Mouse (Mus musculus) spleen, adult 12 weeks (tissue): ENCODE results near the gene Sash1.

Experiments used
- DNase-seq: peaks from one replicate; pipeline ENCODE4 v3.0.0; 2022; ENCODE audit warnings: low spot score

Sash1 gene

DNA sequence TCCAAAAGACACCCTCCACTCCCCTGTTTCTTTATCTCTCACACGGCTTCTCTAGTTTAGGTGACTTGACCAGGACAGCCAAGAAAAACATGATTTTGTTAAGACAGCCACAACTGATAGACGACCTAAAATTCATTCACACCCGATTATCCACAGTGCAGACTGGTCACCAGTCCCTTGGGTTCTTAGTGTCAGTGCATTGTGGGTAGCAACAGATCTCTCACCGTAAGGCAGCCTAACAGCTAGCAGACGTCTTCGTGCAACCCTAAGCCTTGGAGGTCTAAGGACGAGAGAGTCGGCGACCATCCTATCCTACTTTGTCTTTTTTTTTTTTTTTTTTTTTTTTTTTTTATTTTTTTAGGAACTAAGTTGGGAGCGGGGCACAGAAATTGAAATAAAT, 34.2 kb downstream of the Sash1 start:
- DNase-seq, result no peak

DNA sequence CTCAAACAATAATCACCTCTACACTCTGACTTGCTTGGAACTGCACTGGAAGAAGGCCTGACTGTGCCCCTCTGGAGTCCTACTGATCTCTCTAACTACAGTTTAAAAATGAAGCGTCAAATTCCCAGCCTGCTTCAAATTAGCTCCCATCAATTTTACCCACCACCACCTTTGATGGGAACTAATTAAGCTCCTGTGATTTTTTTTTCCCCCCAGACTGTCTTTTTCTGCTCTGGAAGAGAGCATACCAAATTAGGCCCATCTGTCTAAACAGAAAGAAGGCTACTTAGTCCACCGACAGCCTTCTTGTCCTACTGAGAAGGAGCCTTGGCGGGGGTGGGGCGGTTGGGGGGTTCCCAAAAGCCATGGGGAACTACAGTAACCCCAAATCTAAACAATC, 37.9 kb downstream of the Sash1 start:
- no peak for DNase-seq

DNA sequence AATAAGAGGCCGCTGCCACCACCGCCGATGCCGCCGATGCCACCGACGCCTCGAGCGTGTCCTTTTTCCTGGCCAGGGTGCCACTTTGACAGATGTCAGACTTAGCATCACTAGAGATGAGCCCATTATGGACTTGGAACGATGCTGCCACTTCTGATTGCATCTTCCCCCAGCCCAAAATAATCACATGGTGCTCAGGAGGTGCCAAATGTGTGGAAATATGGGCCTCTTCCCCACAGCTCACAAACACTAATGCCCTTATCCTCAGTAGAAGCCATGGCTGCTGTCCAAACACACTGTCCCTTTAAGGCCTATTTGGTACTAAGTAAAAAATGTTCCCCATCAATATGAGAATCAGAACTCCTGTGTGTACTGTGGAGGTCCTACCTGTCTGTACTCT, 39.6 kb downstream of the Sash1 start:
- DNase-seq, result no peak

- DNase-seq, result no peak
Measured at GRCm38 (mm10) chr10:8845230-8845770, 40.6 kb downstream of the Sash1 start.

GRCm38 (mm10) chr10:8839956-8840355, 45.9 kb downstream of the Sash1 start:
- DNase-seq, result no peak

DNA sequence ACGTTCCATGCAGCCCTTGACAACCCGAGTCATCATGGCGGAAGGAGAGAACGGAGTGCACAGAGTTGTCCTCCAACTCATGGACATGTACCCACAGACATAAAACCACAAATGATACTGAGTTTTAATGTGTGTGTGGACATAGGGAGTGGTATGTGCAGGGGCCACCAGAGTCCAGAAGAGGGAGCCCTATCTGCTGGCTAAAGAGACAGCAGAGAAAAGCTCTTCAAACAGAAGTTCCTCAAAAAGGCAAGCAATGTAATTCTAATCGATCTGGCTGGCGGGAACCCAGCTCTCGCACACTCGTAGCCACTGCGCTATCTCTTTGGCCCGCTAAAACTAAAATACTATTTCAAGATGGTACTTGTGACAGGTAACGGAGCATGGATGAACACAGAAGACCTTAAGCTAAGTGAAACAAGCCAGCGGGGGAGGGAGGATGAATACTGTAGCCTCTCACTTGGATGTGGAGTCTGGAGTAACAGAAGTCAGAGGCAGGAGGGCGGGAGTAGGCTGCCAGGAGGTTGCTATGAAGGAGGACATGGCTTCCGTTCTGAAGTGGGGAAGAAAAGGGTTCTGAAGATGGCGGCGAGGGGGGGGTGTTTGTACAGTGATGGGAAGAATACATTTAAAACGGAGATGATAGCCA, 51.9 kb downstream of the Sash1 start:
- DNase-seq, result no peak

GRCm38 (mm10) chr10:8826303-8826702, 59.6 kb downstream of the Sash1 start:
- DNase-seq, result no peak

GRCm38 (mm10) chr10:8825874-8826273, 60.0 kb downstream of the Sash1 start:
- DNase-seq, result no peak

GRCm38 (mm10) chr10:8818066-8818465, 67.8 kb downstream of the Sash1 start:
- DNase-seq, result no peak

DNA sequence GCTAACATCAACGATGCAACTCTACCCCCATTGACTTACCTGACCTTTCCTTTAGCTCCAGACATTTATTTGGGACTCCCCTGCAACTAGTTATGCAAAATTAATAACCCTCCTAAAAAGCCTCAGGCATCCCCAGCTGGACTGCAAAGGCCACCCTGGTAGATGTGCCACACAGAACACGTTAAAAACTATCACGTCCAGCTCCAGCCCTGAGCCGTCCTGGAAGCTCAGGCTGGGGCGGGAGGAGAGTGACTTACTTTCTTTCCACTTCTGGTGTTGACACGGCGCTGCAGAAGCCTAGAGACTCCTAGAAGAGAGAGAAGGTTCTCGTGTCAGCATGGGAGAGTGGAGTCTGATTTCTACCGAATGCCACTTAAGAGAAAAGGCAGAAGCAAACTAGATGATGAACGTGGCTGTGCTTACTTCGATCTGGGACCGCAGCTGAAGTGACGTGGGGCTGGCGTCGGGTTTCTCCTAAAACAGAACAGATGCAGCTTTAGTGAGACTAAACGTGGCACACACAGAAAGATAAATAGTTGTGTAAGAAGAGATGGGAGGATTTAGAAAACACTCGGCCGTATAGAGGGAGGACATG, 71.8 kb downstream of the Sash1 start:
- DNase-seq, result no peak

DNA sequence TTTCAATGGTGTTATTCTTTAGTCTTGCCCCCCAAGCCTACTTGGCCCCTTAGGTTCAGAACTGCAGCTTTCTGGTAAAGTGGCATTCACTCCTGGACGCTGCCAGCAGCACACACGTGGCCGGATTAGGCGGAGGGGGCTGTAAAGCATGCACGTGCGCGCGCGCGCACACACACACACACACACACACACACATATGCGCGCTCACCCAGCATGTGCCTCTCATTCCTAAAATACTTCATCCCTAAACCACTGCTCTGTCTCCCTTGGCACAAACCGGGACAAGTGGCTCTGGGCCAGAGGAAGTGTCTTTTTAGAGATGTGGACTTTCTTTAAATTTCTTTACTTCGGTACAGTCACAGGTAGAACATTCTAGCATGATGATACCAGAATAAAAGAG, 72.6 kb downstream of the Sash1 start:
- no peak for DNase-seq

DNA sequence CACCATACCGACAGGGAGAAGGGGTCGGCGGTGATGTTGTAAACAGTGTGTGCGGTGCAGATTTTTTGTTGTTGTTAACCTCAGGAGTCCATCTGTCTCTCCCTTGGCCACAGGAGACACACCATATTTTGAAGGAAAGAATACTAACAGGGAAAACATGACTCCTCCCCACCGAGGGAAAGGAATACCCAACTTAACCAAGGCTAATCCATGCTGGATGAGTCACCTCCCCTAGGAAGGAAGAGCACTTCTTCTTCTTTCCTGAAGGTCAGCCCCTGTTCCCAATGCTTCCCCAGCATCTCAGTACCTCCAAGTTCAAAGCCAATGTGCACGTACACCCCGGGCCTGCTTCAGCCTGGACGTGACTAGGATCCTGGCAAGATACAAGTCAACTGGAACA, 73.1 kb downstream of the Sash1 start:
- DNase-seq, result no peak

DNA sequence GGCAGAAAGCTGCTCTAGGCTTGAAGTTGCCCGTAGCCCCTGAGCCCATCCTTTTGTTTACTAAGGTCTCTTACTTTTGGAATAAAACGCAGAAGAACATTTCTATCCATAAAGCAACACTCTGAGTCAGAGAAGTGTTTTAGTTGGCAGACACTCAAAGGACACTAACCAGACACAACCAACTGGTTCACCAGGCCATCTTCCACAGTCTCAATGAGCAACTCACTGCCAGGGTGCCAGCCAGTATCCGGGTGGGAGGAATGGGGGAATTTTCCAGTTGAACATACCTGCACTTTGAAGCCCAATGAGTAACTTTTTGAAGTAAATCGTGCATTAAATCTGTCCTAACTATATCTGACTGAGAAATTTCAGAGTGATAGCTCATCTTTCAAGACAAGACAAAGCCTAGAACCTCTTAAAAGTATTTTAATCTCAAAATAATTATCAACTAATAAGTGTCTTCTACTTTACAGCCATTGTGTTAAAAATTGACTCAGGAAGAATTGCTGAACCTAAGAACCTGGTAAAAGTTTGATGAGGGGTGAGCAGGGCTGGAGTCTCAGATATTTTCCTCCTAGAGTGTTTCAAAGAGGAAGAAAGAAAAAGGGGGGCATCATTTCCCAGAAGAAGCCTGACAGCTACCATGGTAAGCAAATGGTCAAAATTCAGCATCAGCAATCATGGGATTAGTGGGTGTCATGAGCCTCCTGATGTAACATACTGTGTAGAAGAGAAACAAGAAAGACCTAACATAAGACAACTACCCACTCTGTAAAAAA, 74.4 kb downstream of the Sash1 start:
- DNase-seq, result no peak

- DNase-seq, result no peak
Measured at GRCm38 (mm10) chr10:8810496-8810895, 75.4 kb downstream of the Sash1 start.

DNA sequence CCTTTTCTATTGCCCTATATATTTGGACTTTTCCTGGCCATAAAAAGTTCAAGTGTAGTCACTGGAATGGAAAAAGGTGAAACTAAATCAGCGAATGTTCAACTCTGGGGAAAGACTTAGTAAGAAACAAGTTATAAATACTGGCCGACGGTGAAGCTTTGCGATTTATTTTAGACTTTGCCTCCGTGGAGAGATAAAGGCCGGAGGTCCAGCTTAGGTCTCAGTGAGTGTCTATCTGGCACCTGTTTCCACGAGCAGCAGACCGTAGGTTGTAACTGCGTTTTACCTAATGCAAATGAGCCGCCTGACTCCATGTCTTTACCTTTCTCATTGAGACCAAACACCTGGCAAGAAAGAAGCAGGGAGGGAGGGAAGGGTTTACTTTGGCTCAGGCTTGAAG, 77.5 kb downstream of the Sash1 start:
- DNase-seq, result no peak

DNA sequence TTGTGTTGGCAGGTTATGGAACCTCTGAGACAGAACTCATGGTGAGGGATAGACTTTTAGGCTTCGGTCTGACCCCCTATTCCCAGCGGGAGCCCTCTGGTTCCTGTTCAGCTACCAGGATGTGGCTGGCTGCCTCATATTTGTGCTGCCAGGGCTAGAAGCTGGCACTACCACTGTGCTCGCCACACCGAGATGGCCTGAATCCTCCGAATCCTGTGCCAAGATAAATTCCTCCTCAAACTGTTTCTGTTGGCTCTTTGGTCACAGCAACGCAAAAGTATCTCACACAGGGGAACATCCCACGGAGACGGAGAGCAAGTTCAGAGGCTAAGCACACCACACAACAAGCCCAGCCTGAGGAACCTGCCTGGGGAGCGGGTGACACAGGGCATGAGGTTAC, 78.3 kb downstream of the Sash1 start:
- no peak for DNase-seq

DNA sequence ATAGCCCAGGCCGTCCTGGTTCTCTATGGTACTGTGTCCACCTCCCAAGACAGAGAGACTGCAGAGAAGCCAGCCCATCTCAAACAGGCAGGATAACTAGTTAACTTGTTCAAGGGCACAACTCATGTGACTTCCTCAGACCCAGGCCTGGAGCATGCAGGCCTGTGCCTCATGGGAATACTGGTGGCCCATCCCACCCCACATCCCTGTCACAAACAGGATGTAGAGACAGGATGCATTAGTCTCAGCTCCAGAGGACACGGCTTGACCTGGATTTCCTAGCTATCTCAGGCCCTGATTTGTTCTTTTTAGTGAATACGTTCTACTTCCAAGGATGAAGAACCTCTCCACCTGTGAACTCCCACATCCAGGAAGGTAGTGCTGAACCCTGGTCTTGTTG, 80.5 kb downstream of the Sash1 start:
- no peak for DNase-seq

GRCm38 (mm10) chr10:8804292-8804691, 81.6 kb downstream of the Sash1 start:
- no peak for DNase-seq

- DNase-seq, result no peak
Measured at GRCm38 (mm10) chr10:8801719-8802347, 84.0 kb downstream of the Sash1 start.

DNA sequence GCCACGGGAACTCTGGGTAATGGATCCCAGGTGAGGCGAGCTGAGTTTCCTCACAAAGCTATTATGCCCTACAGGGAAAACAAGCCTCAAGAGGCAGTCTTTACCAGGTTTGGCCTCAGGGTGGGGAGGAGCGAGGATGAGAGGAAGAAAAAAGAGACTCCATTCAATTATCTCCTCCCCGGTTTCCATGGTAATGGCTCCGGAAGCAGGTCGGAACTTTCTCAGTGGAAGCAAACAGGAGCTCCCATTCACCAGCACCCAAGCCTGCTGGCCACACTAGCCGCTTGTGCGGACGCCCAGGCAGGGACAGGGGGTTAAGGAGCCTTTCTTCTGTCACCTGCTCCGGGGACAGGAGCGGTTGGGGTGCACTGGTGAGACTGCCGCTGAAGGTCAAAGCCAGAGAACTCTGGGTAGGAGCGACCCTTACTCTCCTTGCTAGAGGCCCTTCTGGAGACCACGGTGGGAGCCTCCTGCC, 84.7 kb downstream of the Sash1 start:
- DNase-seq, result no peak

GRCm38 (mm10) chr10:8797826-8798225, 88.0 kb downstream of the Sash1 start:
- no peak for DNase-seq

GRCm38 (mm10) chr10:8795336-8795735, 90.5 kb downstream of the Sash1 start:
- peak; percentile 8 for DNase-seq

- no peak for DNase-seq
Measured at GRCm38 (mm10) chr10:8792412-8792811, 93.5 kb downstream of the Sash1 start.
